Mouse (Mus musculus): Measurements from ENCODE around the gene Vmn2r37. TPM values are rescaled to one million over a fixed set of nuclear protein-coding genes. Genes with fewer than 3 reads are reported as not detected.

Vmn2r37 gene
- not detected in 2 replicates for polyA plus RNA-seq (2012; rRNA removed)

DNA sequence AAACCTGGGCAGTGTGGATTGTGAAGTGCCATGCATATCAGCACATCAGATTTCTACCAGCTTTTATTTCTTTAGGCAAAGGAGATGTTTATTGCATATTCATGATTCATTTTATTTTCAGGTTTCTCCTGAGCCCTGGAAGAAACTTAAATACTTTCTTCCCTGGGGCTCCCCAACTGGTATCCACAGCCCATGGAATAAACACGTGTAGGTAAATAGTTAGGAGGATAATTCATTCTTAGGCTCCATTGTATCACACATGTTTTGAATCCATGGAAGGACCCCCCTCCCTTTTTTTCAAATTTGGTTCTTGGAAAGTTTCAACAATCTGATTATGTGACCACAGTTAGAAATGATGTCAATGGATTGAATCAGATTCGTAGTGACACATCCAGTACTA, at the start of gene Vmn2r37:
Gene Vmn2r37, minus strand, starts transcription at position 101 of the 400 bp plus-strand sequence.

Other genes starting within 250 kb of the Vmn2r37 start
- not detected in 2 replicates for gene Vmn2r39, start 192.9 kb downstream of the Vmn2r37 start, polyA plus RNA-seq (2012; rRNA removed)
- not detected in 2 replicates for gene Vmn2r38, start 125.8 kb downstream of the Vmn2r37 start, polyA plus RNA-seq (2012; rRNA removed)

All from central nervous system, embryonic 11.5 days (tissue).